Mouse (Mus musculus) limb, embryonic 15.5 days (tissue): ENCODE data around the gene Rab31. TPM values are rescaled to one million over a fixed set of nuclear protein-coding genes. Genes with fewer than 3 reads are reported as not detected.
A peak's percentile ranks its signal among the peaks of the same experiment; 100 is the strongest.

Source experiments
- ATAC-seq: fragments of 200-750 bp; cut with Nextera tagmentation; 2 replicates; pipeline ENCODE4 v1.8.0; 2017; ENCODE audit warnings: low read depth, moderate TSS enrichment; ENCODE audit not compliant: insufficient number of reproducible peaks, low FRiP score, low TSS enrichment
- H3K27ac ChIP-seq: fragments of 300-500 bp; sonication (generic); 2 replicates; pipeline ENCODE4 v1.5.1; 2015; ENCODE audit warnings: moderate library complexity, mild to moderate bottlenecking, inconsistent platforms
- H3K27me3 ChIP-seq: fragments of 300-500 bp; sonication (generic); 2 replicates; pipeline ENCODE4 v1.6.1; 2015; ENCODE audit warnings: inconsistent platforms
- H3K36me3 ChIP-seq: fragments of 300-500 bp; sonication (generic); 2 replicates; pipeline ENCODE4 v1.6.1; 2015; ENCODE audit warnings: inconsistent platforms
- H3K4me1 ChIP-seq: fragments of 300-500 bp; sonication (generic); 2 replicates; pipeline ENCODE4 v1.6.1; 2015; ENCODE audit warnings: inconsistent platforms
- H3K4me2 ChIP-seq: fragments of 300-500 bp; sonication (generic); 2 replicates; pipeline ENCODE4 v1.6.1; 2015; ENCODE audit warnings: mild to moderate bottlenecking, inconsistent platforms
- H3K4me3 ChIP-seq: fragments of 300-500 bp; sonication (generic); 2 replicates; pipeline ENCODE4 v1.5.1; 2015; ENCODE audit warnings: mild to moderate bottlenecking, inconsistent platforms
- H3K9ac ChIP-seq: fragments of 300-500 bp; sonication (generic); 2 replicates; pipeline ENCODE4 v1.6.1; 2015; ENCODE audit warnings: inconsistent platforms
- H3K9me3 ChIP-seq: fragments of 300-500 bp; sonication (generic); 2 replicates; pipeline ENCODE4 v1.6.1; 2016; ENCODE audit warnings: inconsistent platforms
- WGBS: fragments of 180-500 bp; shearing (Covaris S2); methylation state at CpG from one replicate; pipeline ENCODE4 v1.1.7; 2015; 5-methylcytosine and 5-hydroxymethylcytosine counted together
- polyA plus RNA-seq: library from polyadenylated mRNA; unstranded; fragments of >200 nt; fragmentation: Nextera tagmentation; extraction: Ambion mirVana; gene quantifications from 2 replicates; pipeline ENCODE4 v1.2.1, GENCODE M21; 2015

The Rab31 gene
- polyA plus RNA-seq, 1 experiment from 2014 or later: 54.1 TPM

DNA sequence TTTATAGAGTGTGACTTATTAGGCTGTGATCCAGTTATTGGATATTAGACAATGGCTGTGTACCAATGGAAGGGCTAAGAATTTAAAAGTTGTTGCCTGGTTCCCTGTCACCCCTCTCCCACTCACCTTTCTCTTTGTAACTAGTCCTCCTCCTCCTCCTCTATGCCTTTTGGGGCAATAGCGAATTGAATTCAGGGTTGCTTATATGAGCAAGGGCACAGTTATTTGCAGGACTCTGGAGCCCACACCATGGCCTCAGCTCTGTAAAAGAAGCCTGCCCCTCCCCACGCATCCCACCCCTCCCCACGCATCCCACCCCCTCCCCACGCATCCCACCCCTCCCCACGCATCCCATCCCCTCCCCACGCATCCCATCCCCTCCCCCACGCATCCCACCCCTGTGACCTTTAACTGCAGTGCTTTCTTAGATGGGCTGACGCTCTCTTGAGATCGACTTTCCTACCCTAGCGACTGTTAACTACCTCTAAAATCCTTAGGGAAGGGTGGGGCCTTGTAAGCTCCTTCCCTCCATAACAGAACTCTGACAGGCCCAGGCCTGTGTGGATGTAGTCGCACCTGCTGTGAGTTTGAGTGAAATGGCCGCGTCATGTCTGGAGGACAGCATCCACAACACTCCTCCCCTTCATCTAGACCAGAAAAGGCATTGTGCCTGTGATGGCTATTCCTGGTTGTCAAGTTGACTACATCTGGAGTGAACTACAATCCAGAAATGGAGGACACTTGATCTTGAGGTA lies 21.7 kb upstream of the Rab31 start:
- no peak for ATAC-seq
- 78% methylated on average over 13 of the region's 13 CpGs for WGBS
- no peak overlapping the region for H3K9ac ChIP-seq

DNA sequence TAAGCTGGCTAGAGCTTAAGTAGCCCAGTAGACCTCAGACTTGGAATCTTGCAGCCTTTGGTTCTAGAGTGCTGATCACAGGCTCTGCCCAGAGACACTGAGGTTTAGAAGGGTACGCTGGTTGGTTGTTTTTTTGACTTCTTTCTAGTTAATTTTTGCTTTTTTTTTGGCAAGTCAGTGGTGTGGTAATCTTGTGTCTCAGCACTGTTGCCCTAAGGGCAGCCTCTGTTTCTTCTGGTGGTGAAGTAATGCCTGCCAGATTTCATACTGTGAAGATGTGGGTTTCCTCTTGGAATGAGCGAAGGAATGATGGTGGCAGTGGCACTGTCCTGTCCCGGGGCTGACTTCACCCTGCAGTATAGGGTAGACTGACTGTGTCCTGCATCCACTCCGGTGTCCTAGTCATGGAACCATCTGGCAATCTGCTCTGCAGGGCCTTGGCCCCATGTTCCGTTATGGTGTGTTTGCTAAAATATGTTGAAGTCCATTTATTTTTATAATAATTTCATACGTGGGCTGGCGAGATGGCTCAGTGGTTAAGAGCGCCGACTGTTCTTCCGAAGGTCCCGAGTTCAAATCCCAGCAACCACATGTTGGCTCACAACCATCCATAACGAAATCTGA lies 20.9 kb upstream of the Rab31 start:
- H3K27ac ChIP-seq: no peak overlapping the region
- no peak overlapping the region for H3K4me2 ChIP-seq
- H3K36me3 ChIP-seq: 0 out of 2 replicates have a peak, but pooled peaks cover 7% of the 10 kb centered on the region
- no peaks in the 10 kb centered on the region for H3K27me3 ChIP-seq
- H3K4me3 ChIP-seq: no peak overlapping the region
- H3K9ac ChIP-seq: no peak overlapping the region
- 90% methylated on average over 12 of the region's 12 CpGs for WGBS
- ATAC-seq: no peak
- H3K4me1 ChIP-seq: peaks cover 4% of the 10 kb centered on the region; the same call in 1 of the 2 replicates
- no peaks in the 10 kb centered on the region for H3K9me3 ChIP-seq

More for the DNA sequence above, 21.7 kb upstream of the Rab31 start:
- no peak overlapping the region for H3K4me2 ChIP-seq
- no peak overlapping the region for H3K27ac ChIP-seq
- no peaks in the 10 kb centered on the region for H3K9me3 ChIP-seq
- 0 out of 2 replicates have a peak, but pooled peaks cover 7% of the 10 kb centered on the region for H3K36me3 ChIP-seq
- no peaks in the 10 kb centered on the region; the same call in 1 of the 2 replicates for H3K4me1 ChIP-seq
- no peaks in the 10 kb centered on the region for H3K27me3 ChIP-seq
- no peak overlapping the region for H3K4me3 ChIP-seq

DNA sequence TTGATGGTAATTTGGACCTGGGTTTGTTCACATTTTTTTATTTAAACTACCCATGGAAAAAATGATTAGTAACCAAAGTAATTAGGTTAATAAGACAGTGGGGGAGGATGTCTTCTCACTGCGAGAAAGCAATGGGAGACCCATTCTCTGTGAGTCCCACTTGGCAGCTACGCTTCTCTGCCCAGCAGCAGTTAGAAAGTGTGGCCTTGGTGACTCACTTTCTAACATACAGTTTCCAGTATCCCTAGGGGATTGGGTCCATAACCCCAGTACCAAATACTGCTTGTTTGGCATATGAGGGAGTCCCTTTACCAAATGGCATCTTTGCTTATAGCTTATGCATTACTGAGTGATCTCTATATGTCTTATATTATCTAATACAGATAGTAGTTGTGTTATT lies 18.6 kb upstream of the Rab31 start:
- WGBS: 89% methylated on average over 2 of the region's 2 CpGs
- H3K36me3 ChIP-seq: peaks cover 11% of the 10 kb centered on the region; the same call in 1 of the 2 replicates
- no peaks in the 10 kb centered on the region for H3K9me3 ChIP-seq
- H3K27me3 ChIP-seq: no peaks in the 10 kb centered on the region
- no peak overlapping the region for H3K9ac ChIP-seq
- peaks cover 4% of the 10 kb centered on the region; the same call in 1 of the 2 replicates for H3K4me1 ChIP-seq
- no peak overlapping the region for H3K4me3 ChIP-seq
- ATAC-seq: no peak
- H3K4me2 ChIP-seq: no peak overlapping the region
- no peak overlapping the region for H3K27ac ChIP-seq

DNA sequence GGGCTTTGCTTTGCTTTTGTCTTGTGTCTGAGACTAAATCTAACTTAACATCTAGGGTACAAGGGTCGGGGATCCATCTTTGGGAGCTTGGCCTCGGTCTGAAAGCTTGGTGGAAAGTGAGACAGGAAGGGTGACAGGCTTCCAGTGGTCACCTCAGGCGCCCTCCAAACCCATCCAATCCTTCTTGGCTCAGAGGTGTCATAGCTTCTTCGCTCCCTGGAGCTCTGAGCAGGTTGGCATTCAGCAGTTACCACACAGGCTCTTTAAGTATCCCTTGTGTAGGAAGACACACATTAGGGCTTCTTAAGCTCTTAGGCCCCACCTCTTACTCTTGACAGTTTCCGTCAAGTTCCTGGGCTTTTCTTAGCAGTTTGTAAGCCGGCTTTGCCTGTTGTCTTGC lies 17.0 kb upstream of the Rab31 start:
- Histone ChIP-seq H3K4me2 (no peak overlapping the region), H3K36me3 (peaks cover 8% of the 10 kb centered on the region; the same call in 1 of the 2 replicates)
- 96% methylated on average over 6 of the region's 6 CpGs for WGBS

DNA sequence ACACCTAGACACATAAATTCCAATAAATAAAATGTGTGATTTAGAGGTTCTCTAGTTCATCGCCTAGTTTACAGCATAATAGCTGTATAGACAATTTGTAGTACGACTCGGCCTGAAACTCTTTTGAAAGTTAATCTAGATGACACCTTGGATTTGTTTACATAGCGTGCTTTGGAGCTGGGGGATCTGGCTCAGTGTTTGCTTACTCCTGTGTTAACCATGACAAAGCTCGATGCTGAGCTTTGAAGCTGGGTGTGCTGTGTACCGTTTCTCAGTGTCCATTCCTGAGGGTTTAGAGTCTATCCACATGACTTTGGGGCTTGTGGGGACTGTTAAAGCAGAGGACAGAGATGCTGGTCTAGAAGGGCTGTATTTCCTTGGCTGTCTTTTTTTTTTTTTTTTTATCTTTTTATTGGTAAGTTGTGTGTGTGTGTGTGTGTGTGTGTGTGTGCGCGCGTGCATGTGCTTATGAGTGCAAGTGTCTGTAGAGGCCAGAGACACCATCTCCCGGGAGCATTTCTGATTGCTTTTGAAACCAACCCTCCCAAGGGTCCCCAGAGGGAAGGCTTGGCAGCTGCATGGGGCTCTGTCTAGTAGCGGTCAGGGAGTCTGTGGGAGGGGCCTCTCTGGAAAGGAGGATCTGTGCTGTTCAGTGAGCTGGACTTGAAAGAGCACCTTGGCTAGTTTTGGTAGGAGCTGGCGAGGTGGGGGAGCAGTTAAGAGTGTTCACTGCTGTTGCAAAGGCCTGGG lies 16.2 kb upstream of the Rab31 start:
- Histone ChIP-seq H3K4me2 (no peak overlapping the region), H3K27ac (no peak overlapping the region), H3K36me3 (peaks cover 6% of the 10 kb centered on the region; the same call in 1 of the 2 replicates), H3K27me3 (no peaks in the 10 kb centered on the region), H3K9me3 (no peaks in the 10 kb centered on the region), H3K4me1 (peaks cover 12% of the 10 kb centered on the region; the same call in 1 of the 2 replicates), H3K9ac (no peak overlapping the region), H3K4me3 (no peak overlapping the region)
- WGBS: 74% methylated on average over 12 of the region's 12 CpGs
- no peak for ATAC-seq

More for the DNA sequence above, 17.0 kb upstream of the Rab31 start:
- Histone ChIP-seq H3K4me1 (peaks cover 9% of the 10 kb centered on the region; the same call in 1 of the 2 replicates), H3K27me3 (no peaks in the 10 kb centered on the region), H3K9me3 (no peaks in the 10 kb centered on the region), H3K9ac (no peak overlapping the region), H3K4me3 (no peak overlapping the region), H3K27ac (no peak overlapping the region)
- ATAC-seq: no peak

DNA sequence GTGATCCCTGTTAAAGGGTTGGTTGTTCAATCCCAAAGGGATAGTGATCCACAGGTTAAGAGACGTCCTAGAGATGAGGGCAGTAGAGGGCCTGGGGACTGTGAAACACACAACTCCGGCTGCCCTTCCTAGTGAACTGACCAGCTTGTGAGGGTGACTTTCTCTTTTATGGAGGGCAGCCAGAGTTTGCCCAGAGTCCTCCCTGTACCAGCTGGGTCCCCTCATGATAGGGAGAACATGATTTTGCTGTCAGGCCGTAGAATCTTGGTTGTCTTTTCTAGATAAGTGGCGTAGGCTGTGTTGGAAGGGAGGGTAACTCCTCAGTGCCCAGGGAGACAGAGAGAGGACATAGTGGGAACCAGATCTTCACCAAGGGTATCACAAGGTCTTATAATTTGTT lies 14.7 kb upstream of the Rab31 start:
- Histone ChIP-seq H3K27me3 (no peaks in the 10 kb centered on the region), H3K9me3 (no peaks in the 10 kb centered on the region), H3K9ac (no peak overlapping the region), H3K4me2 (no peak overlapping the region), H3K4me1 (peaks cover 12% of the 10 kb centered on the region; the same call in 1 of the 2 replicates), H3K4me3 (no peak overlapping the region), H3K27ac (no peak overlapping the region), H3K36me3 (peaks cover 6% of the 10 kb centered on the region; the same call in 1 of the 2 replicates)
- 89% methylated on average over 4 of the region's 4 CpGs for WGBS
- no peak for ATAC-seq

DNA sequence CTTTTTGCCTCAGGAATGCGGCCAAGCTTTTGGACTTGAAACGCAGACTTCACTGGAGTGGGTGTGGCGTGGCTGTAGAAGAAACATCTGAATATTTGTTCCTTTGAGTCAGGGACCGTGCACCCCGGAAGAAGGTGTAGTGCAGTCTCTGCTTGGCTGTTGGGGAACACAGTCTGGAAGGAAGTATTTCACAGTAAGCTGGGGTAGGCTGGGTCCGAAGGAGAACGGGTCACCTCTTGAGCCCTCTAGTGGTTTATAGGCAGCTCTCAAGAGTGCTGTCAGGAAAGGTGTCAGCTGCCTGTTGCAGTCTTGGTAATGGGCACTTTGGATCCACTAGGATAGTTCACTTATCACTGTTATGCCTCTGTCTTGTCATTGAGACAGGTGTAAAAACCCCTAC lies 13.7 kb upstream of the Rab31 start:
- H3K9ac ChIP-seq: no peak overlapping the region
- WGBS: 71% methylated on average over 7 of the region's 7 CpGs
- H3K27me3 ChIP-seq: no peaks in the 10 kb centered on the region
- H3K4me3 ChIP-seq: no peak overlapping the region
- H3K27ac ChIP-seq: no peak overlapping the region
- no peak overlapping the region for H3K4me2 ChIP-seq
- ATAC-seq: no peak
- peaks cover 16% of the 10 kb centered on the region; the same call in 1 of the 2 replicates for H3K4me1 ChIP-seq
- peaks cover 6% of the 10 kb centered on the region; the same call in 1 of the 2 replicates for H3K36me3 ChIP-seq
- H3K9me3 ChIP-seq: no peaks in the 10 kb centered on the region

DNA sequence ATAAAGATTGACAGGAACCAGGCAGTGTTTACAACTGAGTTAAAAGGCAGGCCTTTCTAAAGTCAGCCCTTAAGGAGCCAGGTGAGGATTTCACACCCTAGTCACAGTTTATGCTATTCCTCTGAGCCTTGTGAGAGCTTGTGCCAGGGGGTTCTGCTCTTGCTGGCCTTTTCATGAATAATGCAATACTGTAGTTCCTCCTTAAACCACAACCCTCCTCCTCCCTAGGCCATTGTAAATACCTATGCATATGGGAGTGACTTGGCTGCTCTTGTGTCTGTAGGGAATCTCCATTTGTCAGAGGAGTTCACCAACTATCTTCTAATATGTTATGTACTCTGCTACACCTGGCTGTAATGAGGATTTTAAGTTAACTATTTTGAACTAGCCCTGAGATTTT lies 13.2 kb upstream of the Rab31 start:
- Histone ChIP-seq H3K36me3 (peaks cover 6% of the 10 kb centered on the region; the same call in 1 of the 2 replicates), H3K4me1 (peaks cover 16% of the 10 kb centered on the region; the same call in 1 of the 2 replicates), H3K9ac (no peak overlapping the region), H3K9me3 (no peaks in the 10 kb centered on the region), H3K27ac (no peak overlapping the region), H3K27me3 (no peaks in the 10 kb centered on the region), H3K4me3 (no peak overlapping the region), H3K4me2 (no peak overlapping the region)
- ATAC-seq: no peak

DNA sequence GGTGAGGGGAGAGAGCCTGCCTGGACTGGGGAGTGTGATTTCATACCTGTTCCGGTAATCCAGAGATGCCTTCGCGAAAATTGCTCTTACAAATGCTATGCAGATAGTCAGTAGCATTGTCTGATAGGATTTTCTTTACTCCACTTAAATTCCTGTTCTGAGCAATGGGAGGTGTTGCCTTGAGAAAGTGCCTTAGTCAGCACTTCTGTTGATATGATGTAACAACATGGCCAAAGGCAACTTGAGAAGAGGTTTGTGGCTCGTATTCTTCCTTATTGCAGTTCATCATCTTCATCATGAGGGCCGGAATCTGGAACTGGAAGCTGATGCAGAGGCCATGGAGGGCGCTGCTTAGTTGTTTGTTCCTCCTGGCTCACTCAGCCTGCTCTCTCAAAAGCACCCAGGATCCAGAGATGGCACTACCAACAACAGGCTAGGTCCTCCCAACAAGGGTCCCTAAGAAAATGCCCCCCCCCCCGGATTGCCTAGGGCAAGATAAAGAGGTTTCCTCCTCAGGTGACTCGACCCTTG lies 12.1 kb upstream of the Rab31 start:
- H3K9ac ChIP-seq: no peak overlapping the region
- H3K27ac ChIP-seq: peak overlapping the region; percentile 54; the same call in 1 of the 2 replicates
- H3K27me3 ChIP-seq: no peaks in the 10 kb centered on the region
- peak overlapping the region; percentile 52 for H3K4me2 ChIP-seq
- no peak for ATAC-seq
- WGBS: 63% methylated on average over 8 of the region's 8 CpGs
- H3K9me3 ChIP-seq: no peaks in the 10 kb centered on the region
- peak overlapping the region; percentile 85 for H3K4me3 ChIP-seq
- H3K4me1 ChIP-seq: peaks cover 16% of the 10 kb centered on the region; the same call in 1 of the 2 replicates
- peaks cover 6% of the 10 kb centered on the region; the same call in 1 of the 2 replicates for H3K36me3 ChIP-seq

DNA sequence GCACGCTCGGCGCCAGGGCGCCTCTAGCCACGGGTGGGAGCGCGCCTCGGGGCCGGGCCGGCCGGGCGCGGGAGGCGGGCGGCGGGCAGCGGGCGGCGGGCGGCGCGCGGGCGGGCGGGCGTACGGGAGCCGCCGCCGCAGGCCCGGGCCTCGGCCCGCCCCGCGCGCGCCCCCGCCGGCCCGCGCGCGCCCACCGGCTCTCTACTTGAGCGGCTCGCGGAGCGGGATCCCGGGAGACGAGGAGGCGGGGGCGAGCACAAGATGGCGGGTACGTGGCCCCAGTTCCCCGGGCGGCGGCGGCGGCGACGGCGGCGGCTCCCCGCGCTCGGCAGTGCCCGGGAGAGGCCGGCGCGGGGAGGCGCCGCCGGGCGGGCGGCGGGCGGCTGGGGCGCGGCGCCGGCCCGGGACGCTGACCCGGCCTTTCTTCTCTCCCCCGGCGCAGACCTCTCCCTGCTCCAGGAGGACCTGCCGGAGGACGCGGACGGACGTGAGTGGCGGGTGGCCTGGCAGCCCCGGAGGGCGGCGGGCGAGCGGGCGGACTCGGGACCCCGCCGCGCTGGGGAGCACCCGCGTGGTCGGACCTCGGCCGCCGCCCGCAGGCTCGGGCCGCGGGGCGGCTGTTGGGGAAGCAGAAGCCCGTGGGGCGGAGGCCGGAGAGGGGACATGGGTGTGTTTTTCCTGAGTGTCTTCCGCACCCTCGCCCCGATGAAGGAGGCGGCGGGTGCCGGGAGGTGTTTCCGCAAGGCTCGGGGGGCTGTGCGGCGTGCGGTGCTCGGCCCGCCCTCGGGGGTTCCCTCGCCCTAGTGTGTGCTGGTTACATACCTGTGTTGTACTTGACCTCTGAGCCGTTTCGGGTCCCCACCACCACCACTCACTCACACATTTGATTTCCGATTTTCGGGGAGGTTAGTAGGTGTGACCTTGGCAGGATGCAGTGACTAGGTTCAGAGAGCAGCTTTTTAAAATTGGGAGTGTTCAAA lies 10.9 kb upstream of the Rab31 start:
- Histone ChIP-seq H3K4me1 (peaks cover 12% of the 10 kb centered on the region; the same call in 1 of the 2 replicates), H3K9ac (peak overlapping the region; percentile 98)
- under 1% methylated on average over 62 of the region's 135 CpGs for WGBS

More for the DNA sequence above, 10.9 kb upstream of the Rab31 start:
- ATAC-seq: no peak; the same call in 1 of the 2 replicates
- peak overlapping the region; percentile 66 for H3K4me2 ChIP-seq
- no peaks in the 10 kb centered on the region for H3K9me3 ChIP-seq
- H3K36me3 ChIP-seq: peaks cover 6% of the 10 kb centered on the region; the same call in 1 of the 2 replicates
- no peaks in the 10 kb centered on the region for H3K27me3 ChIP-seq
- peak overlapping the region; percentile 99 for H3K27ac ChIP-seq
- H3K4me3 ChIP-seq: peak overlapping the region; percentile 85
